Mouse (Mus musculus) hindbrain, postnatal 0 days (tissue): Measurements from ENCODE around the gene March6. TPM values are rescaled to one million over a fixed set of nuclear protein-coding genes. Genes with fewer than 3 reads are reported as not detected.

ENCODE experiments used
- ATAC-seq: fragments of 200-750 bp; cut with Nextera tagmentation; 2 replicates; pipeline ENCODE4 v1.8.0; 2017; ENCODE audit warnings: mild to moderate bottlenecking, moderate TSS enrichment, moderate library complexity
- DNase-seq: peaks from one replicate; pipeline ENCODE4 v3.0.0-alpha.2; 2015; ENCODE audit warnings: low spot score
- H3K27ac ChIP-seq: fragments of 300-500 bp; sonication (generic); 2 replicates; pipeline ENCODE4 v1.5.1; 2014; ENCODE audit warnings: mild to moderate bottlenecking
- H3K27me3 ChIP-seq: fragments of 300-500 bp; sonication (generic); 2 replicates; pipeline ENCODE4 v1.6.1; 2014; ENCODE audit warnings: low read length, mixed read lengths; ENCODE audit not compliant: insufficient read depth
- H3K36me3 ChIP-seq: fragments of 300-500 bp; sonication (generic); 2 replicates; pipeline ENCODE4 v1.6.1; 2014; ENCODE audit warnings: low read length, mixed read lengths; ENCODE audit not compliant: insufficient read depth
- H3K4me1 ChIP-seq: fragments of 300-500 bp; sonication (generic); 2 replicates; pipeline ENCODE4 v1.6.1; 2014; ENCODE audit warnings: antibody characterized with exemption, low read length, mixed read lengths; ENCODE audit not compliant: insufficient read depth
- H3K4me2 ChIP-seq: fragments of 300-500 bp; sonication (generic); 2 replicates; pipeline ENCODE4 v1.6.1; 2014; ENCODE audit warnings: low read depth, mild to moderate bottlenecking, low read length, moderate library complexity, mixed read lengths
- H3K4me3 ChIP-seq: fragments of 300-500 bp; sonication (generic); 2 replicates; pipeline ENCODE4 v1.5.1; 2014; ENCODE audit warnings: low read length
- H3K9ac ChIP-seq: fragments of 300-500 bp; sonication (generic); replicated peaks from 2 replicates; pipeline ENCODE4 v1.6.1; 2014; ENCODE audit warnings: mild to moderate bottlenecking, low read length, moderate library complexity, mixed read lengths
- H3K9me3 ChIP-seq: fragments of 300-500 bp; sonication (generic); 2 replicates; pipeline ENCODE4 v1.6.1; 2016; ENCODE audit warnings: low read length, mixed read lengths
- CTCF ChIP-seq: IDR thresholded peaks from 2 replicates; pipeline ENCODE4 v1.5.1; 2016; ENCODE audit warnings: antibody characterized with exemption, control low read depth, low read depth
- WGBS: fragments of 180-500 bp; shearing (Covaris S2); extraction: QIAGEN DNeasy Blood & Tissue Kit; methylation state at CpG from one replicate; pipeline ENCODE4 v1.1.7; 2014; 5-methylcytosine and 5-hydroxymethylcytosine counted together
- polyA plus RNA-seq: library from polyadenylated mRNA; unstranded; fragments of >200 nt; fragmentation: Nextera tagmentation; extraction: Ambion mirVana; gene quantifications from 2 replicates; pipeline ENCODE4 v1.2.1, GENCODE M21; 2015
- total RNA-seq: library from RNA; depleted of rRNA; stranded (reverse); fragments of >200 nt; gene quantifications from 2 replicates; pipeline ENCODE4 v1.2.3, GENCODE M21; 2014

March6 gene
- total and polyA plus RNA-seq, 2 experiments from 2014 or later, result 57.4 to 154 TPM

DNA sequence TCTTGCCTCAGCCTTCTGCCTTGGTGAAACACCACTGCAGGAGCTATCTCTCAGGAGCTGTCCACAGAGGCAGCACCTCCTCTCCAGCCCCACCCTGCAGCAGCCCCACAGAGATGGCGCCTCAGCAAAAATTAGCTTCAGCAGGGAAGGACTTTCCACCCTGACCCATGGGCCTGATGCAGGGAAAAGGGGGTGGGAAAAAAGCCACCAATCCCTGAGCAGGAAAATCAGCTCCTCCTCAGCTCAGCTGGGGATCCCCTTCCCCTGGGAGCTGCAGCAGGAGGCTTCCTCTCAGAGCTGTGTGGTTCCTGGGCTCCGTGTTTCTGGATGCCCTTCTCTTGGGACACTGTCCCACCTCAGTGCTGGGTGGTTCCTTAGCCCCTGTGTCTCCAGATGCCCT, 81.1 kb downstream of the March6 start:
- Histone ChIP-seq H3K27ac (no peak overlapping the region), H3K4me1 (no peaks in the 10 kb centered on the region), H3K9ac (no peak overlapping the region), H3K4me2 (no peak overlapping the region), H3K36me3 (no peaks in the 10 kb centered on the region; the same call in 1 of the 2 replicates), H3K27me3 (no peaks in the 10 kb centered on the region), H3K9me3 (no peaks in the 10 kb centered on the region), H3K4me3 (no peak overlapping the region)
- no peak for TF ChIP-seq CTCF
- no peak for DNase-seq
- no peak for ATAC-seq
- WGBS, result 14% methylated on average over 2 of the region's 2 CpGs

DNA sequence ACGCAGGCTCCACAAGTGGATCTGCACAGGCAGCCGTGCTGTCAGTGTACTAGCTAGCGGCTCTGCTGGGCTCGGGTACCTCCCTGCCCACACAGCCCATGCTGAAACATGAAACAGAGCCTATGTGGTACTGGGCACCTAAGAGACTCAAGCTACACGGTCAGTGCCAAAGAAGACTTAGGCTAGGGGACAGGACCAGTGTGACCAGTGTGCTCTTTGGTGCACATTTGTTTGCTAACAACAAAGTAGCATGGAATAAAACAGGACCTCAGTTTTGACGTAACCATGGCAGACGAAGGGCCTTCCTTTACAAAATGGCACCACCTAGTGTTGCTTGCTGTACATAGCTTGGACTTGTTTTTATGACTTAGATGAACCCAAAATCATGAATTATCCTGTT, 83.7 kb downstream of the March6 start:
- H3K36me3 ChIP-seq, result no peaks in the 10 kb centered on the region
- H3K4me3 ChIP-seq, result no peak overlapping the region
- H3K9me3 ChIP-seq, result no peaks in the 10 kb centered on the region
- DNase-seq (peak; percentile 88), ATAC-seq (peak; percentile 68)
- H3K4me1 ChIP-seq, result no peaks in the 10 kb centered on the region
- 37% methylated on average over 7 of the region's 7 CpGs for WGBS
- H3K27me3 ChIP-seq, result no peaks in the 10 kb centered on the region
- H3K9ac ChIP-seq, result no peak overlapping the region
- H3K27ac ChIP-seq, result no peak overlapping the region
- H3K4me2 ChIP-seq, result 0 out of 2 replicates have a peak overlapping the region, but pooled peaks have one; percentile 13
- TF ChIP-seq CTCF, result peak; percentile 89

DNA sequence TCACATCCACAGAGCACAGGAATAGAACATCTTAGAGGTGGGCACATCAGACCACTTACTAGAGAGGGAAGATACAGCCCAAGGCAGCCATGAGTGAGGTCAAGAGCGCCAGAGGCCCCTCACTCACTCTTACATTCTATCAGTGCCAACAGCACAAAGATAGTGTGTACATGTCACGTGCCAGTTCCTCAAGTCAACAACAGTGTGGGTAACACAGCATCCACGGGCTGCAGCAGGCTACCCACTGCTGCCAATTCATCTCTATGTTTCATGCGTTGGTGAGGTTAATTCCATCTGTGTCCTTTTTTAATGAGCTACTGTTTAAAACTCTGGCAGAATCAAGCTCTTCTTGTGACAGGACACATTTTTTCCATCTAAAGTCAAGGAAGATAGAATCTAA, 88.2 kb downstream of the March6 start:
- Histone ChIP-seq H3K4me3 (no peak overlapping the region), H3K27ac (no peak overlapping the region), H3K4me2 (no peak overlapping the region), H3K27me3 (no peaks in the 10 kb centered on the region), H3K9me3 (no peaks in the 10 kb centered on the region), H3K4me1 (no peaks in the 10 kb centered on the region), H3K9ac (no peak overlapping the region), H3K36me3 (no peaks in the 10 kb centered on the region)
- TF ChIP-seq CTCF, result no peak
- DNase-seq, result no peak
- 88% methylated on average over 4 of the region's 4 CpGs for WGBS
- ATAC-seq, result no peak

DNA sequence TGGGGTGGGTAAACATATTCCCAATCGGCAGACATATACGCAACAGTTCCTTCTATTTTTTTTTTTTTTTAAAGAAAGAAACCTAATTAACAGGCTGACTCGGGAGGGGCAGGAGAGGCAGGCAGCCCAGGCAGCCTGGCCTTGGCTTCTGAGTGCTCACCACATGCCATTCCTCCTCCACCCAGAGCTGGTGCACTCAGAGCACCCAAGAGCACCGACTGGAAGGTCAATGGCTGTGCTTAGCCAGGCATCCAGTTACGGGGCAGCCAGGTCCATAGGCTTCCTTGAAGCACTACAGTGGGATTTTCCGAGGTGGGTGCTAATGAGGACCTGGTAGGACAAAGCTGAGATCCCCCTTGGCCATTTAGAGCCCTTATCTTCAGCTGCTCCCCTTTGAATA, 88.9 kb downstream of the March6 start:
- no peaks in the 10 kb centered on the region for H3K27me3 ChIP-seq
- no peaks in the 10 kb centered on the region for H3K4me1 ChIP-seq
- ATAC-seq, result no peak
- H3K4me3 ChIP-seq, result no peak overlapping the region
- no peaks in the 10 kb centered on the region for H3K9me3 ChIP-seq
- DNase-seq, result no peak
- WGBS, result 88% methylated on average over 6 of the region's 6 CpGs
- no peak overlapping the region for H3K4me2 ChIP-seq
- H3K9ac ChIP-seq, result no peak overlapping the region
- TF ChIP-seq CTCF, result no peak
- H3K27ac ChIP-seq, result no peak overlapping the region
- H3K36me3 ChIP-seq, result no peaks in the 10 kb centered on the region

DNA sequence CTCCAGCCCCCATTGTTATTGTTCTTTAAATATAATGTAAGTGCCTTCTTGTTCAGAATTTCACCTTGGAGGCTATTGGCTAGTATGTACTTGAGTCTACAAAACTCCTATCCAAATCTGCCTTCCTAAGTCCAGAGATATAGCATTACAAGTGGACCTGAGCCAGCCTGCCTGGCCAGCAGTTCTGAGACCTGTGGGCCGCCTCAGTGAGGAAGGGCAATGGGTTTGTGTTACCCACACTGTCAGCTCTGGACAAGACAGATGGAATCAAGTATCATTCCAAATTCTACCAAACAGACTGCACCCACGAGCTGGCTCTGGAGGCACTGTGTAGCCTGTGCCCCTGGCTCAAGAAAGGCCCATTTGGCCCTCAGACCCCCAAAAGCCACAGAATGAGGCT, 94.0 kb downstream of the March6 start:
- ATAC-seq, result no peak
- TF ChIP-seq CTCF, result no peak
- Histone ChIP-seq H3K36me3 (no peaks in the 10 kb centered on the region), H3K4me1 (no peaks in the 10 kb centered on the region), H3K27ac (no peak overlapping the region), H3K9me3 (no peaks in the 10 kb centered on the region), H3K27me3 (no peaks in the 10 kb centered on the region), H3K4me2 (no peak overlapping the region), H3K4me3 (no peak overlapping the region), H3K9ac (no peak overlapping the region)
- no peak for DNase-seq
- 91% methylated on average over 2 of the region's 2 CpGs for WGBS

DNA sequence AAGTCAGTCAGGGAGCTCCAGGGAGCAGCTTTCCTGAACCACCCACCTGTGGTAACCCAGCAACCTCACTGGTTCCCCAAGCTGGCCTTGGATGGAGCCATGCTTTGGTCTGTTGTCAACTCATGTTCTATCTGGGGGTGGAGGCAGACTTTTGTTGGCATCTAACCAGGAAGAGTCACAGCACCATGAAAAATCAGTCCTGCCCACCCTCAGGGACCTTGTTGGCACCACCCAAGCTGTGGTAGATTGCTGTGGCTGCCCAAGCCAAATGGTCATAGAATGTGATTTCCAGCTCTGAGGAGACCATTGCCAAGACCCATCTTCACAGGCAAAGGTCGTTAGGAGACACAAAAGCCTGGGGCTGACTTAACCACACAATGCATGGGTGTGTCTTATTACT, 94.8 kb downstream of the March6 start:
- no peaks in the 10 kb centered on the region for H3K4me1 ChIP-seq
- ATAC-seq (no peak), DNase-seq (no peak)
- no peak overlapping the region for H3K4me2 ChIP-seq
- no peak overlapping the region for H3K4me3 ChIP-seq
- H3K9ac ChIP-seq, result no peak overlapping the region
- no peaks in the 10 kb centered on the region for H3K27me3 ChIP-seq
- no peak for TF ChIP-seq CTCF
- H3K36me3 ChIP-seq, result no peaks in the 10 kb centered on the region
- H3K27ac ChIP-seq, result no peak overlapping the region
- 31% methylated on average over 1 of the region's 1 CpGs for WGBS
- H3K9me3 ChIP-seq, result no peaks in the 10 kb centered on the region

DNA sequence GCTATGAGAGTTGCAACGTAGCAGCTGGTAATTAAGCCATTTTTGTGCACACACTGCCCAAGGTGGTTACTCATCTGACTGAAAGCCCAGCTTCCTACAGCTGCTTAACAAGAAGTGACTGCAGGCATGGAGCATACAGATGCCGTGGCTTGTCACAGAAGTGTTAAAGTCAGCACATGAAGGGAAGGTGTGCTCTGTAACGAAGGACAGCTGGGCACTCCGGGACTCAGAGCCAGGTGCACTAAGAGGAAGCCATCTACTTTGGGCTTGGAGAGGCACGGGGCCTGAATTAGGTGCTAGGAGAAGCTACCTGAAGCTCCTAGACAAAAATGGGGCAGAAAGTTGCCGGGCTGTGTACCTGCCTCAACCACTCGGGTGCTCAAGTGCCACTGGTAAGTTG, 97.1 kb downstream of the March6 start:
- no peak for TF ChIP-seq CTCF
- Histone ChIP-seq H3K36me3 (no peaks in the 10 kb centered on the region), H3K27ac (no peak overlapping the region), H3K27me3 (no peaks in the 10 kb centered on the region), H3K9me3 (no peaks in the 10 kb centered on the region), H3K9ac (no peak overlapping the region), H3K4me3 (no peak overlapping the region), H3K4me1 (no peaks in the 10 kb centered on the region), H3K4me2 (no peak overlapping the region)
- WGBS, result 73% methylated on average over 7 of the region's 7 CpGs
- ATAC-seq (no peak), DNase-seq (no peak)
